Mouse (Mus musculus) heart, adult 2 months (tissue): ENCODE data around the gene Pla2g6.

Source experiments
- CTCF ChIP-seq: fragments of 200-600 bp; IDR thresholded peaks from 2 replicates; pipeline ENCODE4 v1.8.1; 2022; ENCODE audit warnings: antibody characterized with exemption, mild to moderate bottlenecking, moderate library complexity
- POLR2A ChIP-seq: fragments of 200-500 bp; IDR thresholded peaks from 2 replicates; pipeline ENCODE4 v1.6.1; 2011; ENCODE audit warnings: mild to moderate bottlenecking, low read depth, low read length, control low read depth; ENCODE audit not compliant: insufficient read depth

DNA sequence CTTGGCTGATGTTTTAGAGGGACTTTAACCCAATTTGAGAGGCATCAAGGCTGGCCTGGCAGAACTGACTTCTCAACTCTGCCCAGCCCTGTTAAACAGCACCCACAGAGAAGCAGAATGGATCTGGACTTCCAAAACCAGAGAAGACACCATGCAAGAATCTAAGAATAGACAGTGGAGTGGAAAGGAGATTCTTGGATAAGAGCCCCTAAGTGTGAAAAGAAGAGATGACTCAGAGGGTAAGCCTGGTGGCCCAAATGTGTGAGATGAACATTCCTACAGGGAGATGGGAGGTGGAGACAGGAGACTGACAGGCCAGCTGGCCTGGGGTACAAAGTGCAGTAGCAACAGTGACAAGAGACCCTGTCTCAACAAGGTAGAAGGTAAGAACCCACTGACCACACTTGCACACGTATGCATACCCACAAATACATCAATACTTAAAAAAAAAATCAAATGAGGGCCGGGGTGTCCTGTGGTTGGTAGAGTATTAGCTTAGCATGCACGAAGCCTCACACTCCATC is 65.3 kb downstream of the Pla2g6 start:
- TF ChIP-seq CTCF = no peak
- TF ChIP-seq POLR2A = no peak
